Mouse (Mus musculus): ENCODE data around the gene Tspan18. TPM values are rescaled to one million over a fixed set of nuclear protein-coding genes. Genes with fewer than 3 reads are reported as not detected.
A peak's percentile ranks its signal among the peaks of the same experiment; 100 is the strongest.

The Tspan18 gene
- polyA plus RNA-seq, 1 experiment from 2014 or later = 30.2 TPM

DNA sequence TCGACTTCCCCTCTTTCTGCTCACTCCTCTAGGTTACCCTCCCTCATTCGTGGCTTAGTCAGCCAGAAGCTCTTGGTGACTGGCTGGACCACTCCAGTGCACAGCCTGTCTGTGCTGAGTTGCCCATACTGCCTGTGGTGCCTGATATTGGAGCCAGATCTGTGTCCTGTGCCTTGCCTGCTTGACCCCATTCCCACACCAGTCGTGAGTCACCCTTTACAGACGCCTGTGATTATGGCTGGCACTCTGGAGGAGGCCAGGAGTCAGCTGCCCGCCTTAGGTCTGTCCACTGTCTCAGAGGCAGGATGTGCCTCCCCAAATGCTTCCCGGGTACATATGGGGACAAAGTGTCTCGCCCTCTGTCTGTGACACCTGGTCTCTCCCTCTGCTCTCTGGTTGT is 17.0 kb upstream of the Tspan18 start:
- no peak overlapping the region for H3K4me2 ChIP-seq (ENCODE audit: low read depth, low read length)

DNA sequence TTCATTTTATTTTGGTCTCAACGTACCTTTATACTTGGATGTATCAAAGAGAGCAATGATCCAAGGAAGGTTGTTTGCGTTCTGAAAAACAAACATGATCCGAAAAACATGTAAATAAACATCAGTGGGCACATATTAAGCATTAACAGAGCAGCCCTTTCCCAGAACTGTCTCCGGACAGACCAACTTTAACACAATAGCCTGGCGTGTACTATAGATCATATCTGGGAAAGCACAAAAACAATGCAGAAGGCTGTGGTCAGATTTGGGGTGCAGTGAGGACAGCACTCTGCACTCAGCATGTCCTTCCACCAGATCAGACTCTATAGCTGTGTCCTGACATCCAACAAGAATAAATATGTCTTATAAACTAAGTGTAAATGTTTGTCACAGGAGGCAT is 12.7 kb upstream of the Tspan18 start:
- Histone ChIP-seq H3K4me1 (ENCODE audit: control insufficient read depth, insufficient read depth, low read length) (no peaks in the 10 kb centered on the region), H3K27me3 (ENCODE audit: control insufficient read depth, insufficient read depth, low read length) (no peaks in the 10 kb centered on the region), H3K27ac (ENCODE audit: low read depth, low read length) (no peak overlapping the region), H3K4me3 (ENCODE audit: low read depth, low read length) (no peak overlapping the region), H3K4me2 (ENCODE audit: low read depth, low read length) (no peak overlapping the region), H3K9me3 (ENCODE audit: control insufficient read depth, low read length) (no peaks in the 10 kb centered on the region), H3K36me3 (ENCODE audit: control insufficient read depth, insufficient read depth, low read length) (no peaks in the 10 kb centered on the region), H3K9ac (replicated peaks; ENCODE audit: low read depth, low read length) (no peak overlapping the region)
- 82% methylated on average over 5 of the region's 5 CpGs for WGBS
- ATAC-seq (ENCODE audit: low read depth) = no peak

More for the DNA sequence above, 17.0 kb upstream of the Tspan18 start:
- Histone ChIP-seq H3K4me3 (ENCODE audit: low read depth, low read length) (no peak overlapping the region), H3K36me3 (ENCODE audit: control insufficient read depth, insufficient read depth, low read length) (no peaks in the 10 kb centered on the region), H3K27me3 (ENCODE audit: control insufficient read depth, insufficient read depth, low read length) (no peaks in the 10 kb centered on the region), H3K9me3 (ENCODE audit: control insufficient read depth, low read length) (no peaks in the 10 kb centered on the region), H3K27ac (ENCODE audit: low read depth, low read length) (no peak overlapping the region), H3K4me1 (ENCODE audit: control insufficient read depth, insufficient read depth, low read length) (0 out of 2 replicates have a peak, but pooled peaks cover 3% of the 10 kb centered on the region), H3K9ac (replicated peaks; ENCODE audit: low read depth, low read length) (no peak overlapping the region)
- ATAC-seq (ENCODE audit: low read depth) = no peak
- WGBS = 70% methylated on average over 7 of the region's 7 CpGs

DNA sequence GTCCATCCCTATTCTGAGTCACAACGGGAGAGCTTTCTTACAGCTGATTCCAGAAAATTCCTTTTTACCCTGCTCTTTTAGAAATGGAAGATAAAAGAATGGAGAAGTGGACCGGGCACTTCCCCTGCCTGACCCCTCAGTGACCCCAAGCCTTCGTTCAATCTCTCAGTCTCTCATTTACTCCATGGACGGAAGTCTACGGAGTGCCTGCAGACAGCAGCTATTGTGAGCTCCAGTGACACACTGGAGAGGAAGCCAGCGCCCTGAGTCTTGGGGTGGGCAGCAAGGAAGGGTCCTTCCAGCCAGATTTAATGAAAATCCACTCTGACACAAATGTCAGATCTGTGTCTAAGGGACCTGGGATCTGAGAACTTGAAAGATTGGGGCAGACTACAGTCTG is 12.3 kb upstream of the Tspan18 start:
- H3K4me1 ChIP-seq (ENCODE audit: control insufficient read depth, insufficient read depth, low read length) = no peaks in the 10 kb centered on the region
- no peak overlapping the region for H3K9ac ChIP-seq (replicated peaks; ENCODE audit: low read depth, low read length)
- 15% methylated on average over 6 of the region's 6 CpGs for WGBS
- ATAC-seq (ENCODE audit: low read depth) = no peak
- H3K36me3 ChIP-seq (ENCODE audit: control insufficient read depth, insufficient read depth, low read length) = no peaks in the 10 kb centered on the region
- no peak overlapping the region for H3K27ac ChIP-seq (ENCODE audit: low read depth, low read length)
- H3K4me2 ChIP-seq (ENCODE audit: low read depth, low read length) = no peak overlapping the region
- H3K4me3 ChIP-seq (ENCODE audit: low read depth, low read length) = no peak overlapping the region
- no peaks in the 10 kb centered on the region for H3K9me3 ChIP-seq (ENCODE audit: control insufficient read depth, low read length)
- no peaks in the 10 kb centered on the region for H3K27me3 ChIP-seq (ENCODE audit: control insufficient read depth, insufficient read depth, low read length)

DNA sequence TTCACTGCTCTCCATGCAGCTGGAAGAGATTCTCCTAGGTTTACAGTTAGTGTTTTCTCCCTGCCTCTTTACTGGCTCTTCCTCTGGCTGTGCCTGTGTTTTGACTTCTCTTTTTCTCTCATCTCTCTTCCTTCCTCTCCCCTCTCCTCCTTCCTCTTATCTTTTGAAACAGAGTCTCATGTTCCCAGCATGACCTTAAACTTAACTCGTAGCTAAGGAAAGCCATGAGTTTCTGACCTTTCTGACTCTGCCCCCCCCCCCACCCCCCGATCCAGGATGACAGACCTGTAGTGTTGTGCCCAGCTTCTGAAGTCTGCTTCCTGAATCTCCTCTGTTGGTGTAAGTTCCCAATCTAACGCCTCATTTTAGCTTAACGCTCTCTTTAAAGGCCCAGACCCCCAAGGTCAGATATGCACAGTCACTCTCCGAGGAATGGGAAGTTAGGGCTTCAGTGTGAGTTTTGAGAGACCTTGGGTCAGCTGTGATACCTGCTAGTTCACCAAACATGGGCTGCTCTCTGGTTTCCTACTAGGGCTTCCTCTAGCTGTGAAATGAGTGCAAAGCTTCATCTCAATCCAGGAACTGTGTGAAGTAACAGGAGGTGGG is 11.5 kb upstream of the Tspan18 start:
- no peak for ATAC-seq (ENCODE audit: low read depth)
- 78% methylated on average over 5 of the region's 5 CpGs for WGBS
- no peak overlapping the region for H3K4me2 ChIP-seq (ENCODE audit: low read depth, low read length)

DNA sequence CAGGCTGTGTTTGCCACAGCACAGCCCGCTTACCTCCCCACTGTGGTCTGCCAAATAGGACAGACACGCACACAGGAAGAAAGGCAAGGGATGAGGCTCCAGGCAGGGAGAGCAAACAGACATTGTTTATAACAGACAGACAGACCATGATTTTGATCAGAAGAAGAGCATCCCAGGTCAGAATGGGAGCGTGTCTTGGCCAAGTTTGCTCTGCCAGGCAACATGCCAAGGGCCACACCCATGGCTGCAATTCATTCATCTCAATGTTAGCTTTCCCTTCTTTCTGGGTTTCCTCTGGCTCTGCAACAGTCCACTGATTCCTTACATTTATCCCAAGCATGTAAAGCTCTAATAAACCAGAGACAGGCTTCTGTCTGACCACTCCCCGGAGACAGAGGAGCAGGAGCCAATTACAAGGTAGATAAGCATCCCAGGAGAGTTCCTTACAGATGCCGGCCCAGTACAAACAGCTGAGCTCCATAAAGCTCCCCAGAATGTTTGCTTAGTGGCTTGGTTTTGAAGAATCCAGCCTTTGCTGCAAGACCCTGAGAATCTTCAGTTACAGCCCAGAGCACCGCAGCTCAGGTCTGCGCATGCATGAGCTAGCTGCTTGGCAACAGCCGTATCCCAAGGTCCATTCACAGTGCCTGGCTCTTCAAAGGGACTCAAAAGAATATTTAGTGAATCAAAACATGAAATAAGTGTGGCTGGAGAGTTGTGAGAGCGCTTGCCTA is 5.2 kb upstream of the Tspan18 start:
- Histone ChIP-seq H3K27ac (ENCODE audit: low read depth, low read length) (peak overlapping the region; percentile 16), H3K4me1 (ENCODE audit: control insufficient read depth, insufficient read depth, low read length) (peaks cover 10% of the 10 kb centered on the region; the same call in 1 of the 2 replicates), H3K36me3 (ENCODE audit: control insufficient read depth, insufficient read depth, low read length) (no peaks in the 10 kb centered on the region), H3K9ac (replicated peaks; ENCODE audit: low read depth, low read length) (0 out of 2 replicates have a peak overlapping the region, but pooled peaks have one; percentile 2), H3K4me2 (ENCODE audit: low read depth, low read length) (no peak overlapping the region), H3K4me3 (ENCODE audit: low read depth, low read length) (no peak overlapping the region), H3K27me3 (ENCODE audit: control insufficient read depth, insufficient read depth, low read length) (no peaks in the 10 kb centered on the region), H3K9me3 (ENCODE audit: control insufficient read depth, low read length) (no peaks in the 10 kb centered on the region)
- WGBS = 41% methylated on average over 9 of the region's 9 CpGs
- ATAC-seq (ENCODE audit: low read depth) = peak; percentile 36; the same call in 1 of the 2 replicates

More for the DNA sequence above, 11.5 kb upstream of the Tspan18 start:
- Histone ChIP-seq H3K4me1 (ENCODE audit: control insufficient read depth, insufficient read depth, low read length) (no peaks in the 10 kb centered on the region), H3K9ac (replicated peaks; ENCODE audit: low read depth, low read length) (no peak overlapping the region), H3K27ac (ENCODE audit: low read depth, low read length) (no peak overlapping the region), H3K27me3 (ENCODE audit: control insufficient read depth, insufficient read depth, low read length) (no peaks in the 10 kb centered on the region), H3K36me3 (ENCODE audit: control insufficient read depth, insufficient read depth, low read length) (no peaks in the 10 kb centered on the region), H3K4me3 (ENCODE audit: low read depth, low read length) (no peak overlapping the region), H3K9me3 (ENCODE audit: control insufficient read depth, low read length) (no peaks in the 10 kb centered on the region)

DNA sequence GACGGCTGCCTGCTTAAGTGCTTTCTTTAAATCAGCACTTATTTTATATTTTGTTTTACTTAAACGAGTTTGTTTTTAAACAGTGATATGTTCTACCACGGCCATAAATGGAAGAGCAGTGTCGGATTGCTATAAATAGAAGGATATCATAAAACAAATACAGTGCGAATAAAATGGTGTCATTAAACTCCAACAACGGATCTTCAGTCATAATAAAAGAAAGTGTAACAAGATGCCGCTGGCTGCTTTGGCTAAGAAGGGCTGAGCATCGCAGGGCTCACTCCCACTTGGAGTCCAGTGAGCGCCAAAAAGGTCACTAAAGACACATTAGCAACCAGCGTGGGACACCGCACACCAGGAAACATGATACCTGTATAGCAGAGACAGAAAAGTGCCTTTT is 1.7 kb upstream of the Tspan18 start:
- no peak overlapping the region for H3K4me3 ChIP-seq (ENCODE audit: low read depth, low read length)
- no peaks in the 10 kb centered on the region for H3K27me3 ChIP-seq (ENCODE audit: control insufficient read depth, insufficient read depth, low read length)
- no peak overlapping the region for H3K9ac ChIP-seq (replicated peaks; ENCODE audit: low read depth, low read length)
- 71% methylated on average over 11 of the region's 11 CpGs for WGBS
- H3K27ac ChIP-seq (ENCODE audit: low read depth, low read length) = no peak overlapping the region
- no peaks in the 10 kb centered on the region for H3K9me3 ChIP-seq (ENCODE audit: control insufficient read depth, low read length)
- no peak overlapping the region for H3K4me2 ChIP-seq (ENCODE audit: low read depth, low read length)
- no peaks in the 10 kb centered on the region for H3K36me3 ChIP-seq (ENCODE audit: control insufficient read depth, insufficient read depth, low read length)
- no peak for ATAC-seq (ENCODE audit: low read depth)
- peaks cover 27% of the 10 kb centered on the region; the same call in 1 of the 2 replicates for H3K4me1 ChIP-seq (ENCODE audit: control insufficient read depth, insufficient read depth, low read length)

DNA sequence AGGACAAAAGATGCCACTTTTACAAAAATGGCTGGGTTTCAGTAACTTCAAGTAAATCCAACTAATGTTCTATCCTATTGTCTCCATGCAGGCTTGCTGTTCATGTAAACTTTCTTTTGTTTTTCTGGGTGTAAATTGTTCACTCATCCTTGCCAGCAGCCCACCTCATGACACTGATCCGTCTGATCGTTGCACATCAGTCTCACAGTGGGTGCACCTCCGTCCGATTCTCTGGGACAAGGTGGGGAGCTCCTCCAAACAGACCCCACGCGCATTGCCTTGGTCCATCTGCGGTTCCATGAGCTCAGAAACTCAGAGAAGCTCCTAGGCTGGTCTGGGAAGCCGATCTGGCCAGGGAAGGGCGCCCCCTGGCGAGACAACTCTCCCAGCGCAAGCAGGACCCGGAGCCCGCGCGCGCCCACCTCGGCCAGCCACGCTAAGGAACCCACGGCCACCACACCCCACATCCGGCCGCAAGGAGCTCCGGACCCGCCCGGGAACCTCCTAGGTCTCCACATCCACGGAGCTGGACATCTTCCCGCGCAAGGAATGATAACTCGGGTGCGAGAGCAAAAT is 976 bp downstream of the Tspan18 start:
- Histone ChIP-seq H3K9me3 (ENCODE audit: control insufficient read depth, low read length) (no peaks in the 10 kb centered on the region), H3K27ac (ENCODE audit: low read depth, low read length) (peak overlapping the region; percentile 78), H3K27me3 (ENCODE audit: control insufficient read depth, insufficient read depth, low read length) (no peaks in the 10 kb centered on the region), H3K36me3 (ENCODE audit: control insufficient read depth, insufficient read depth, low read length) (no peaks in the 10 kb centered on the region), H3K4me3 (ENCODE audit: low read depth, low read length) (peak overlapping the region; percentile 78), H3K4me1 (ENCODE audit: control insufficient read depth, insufficient read depth, low read length) (peaks cover 35% of the 10 kb centered on the region; the same call in 1 of the 2 replicates), H3K4me2 (ENCODE audit: low read depth, low read length) (peak overlapping the region; percentile 91), H3K9ac (replicated peaks; ENCODE audit: low read depth, low read length) (peak overlapping the region; percentile 80)
- under 1% methylated on average over 27 of the region's 29 CpGs for WGBS
- ATAC-seq (ENCODE audit: low read depth) = peak; percentile 77

DNA sequence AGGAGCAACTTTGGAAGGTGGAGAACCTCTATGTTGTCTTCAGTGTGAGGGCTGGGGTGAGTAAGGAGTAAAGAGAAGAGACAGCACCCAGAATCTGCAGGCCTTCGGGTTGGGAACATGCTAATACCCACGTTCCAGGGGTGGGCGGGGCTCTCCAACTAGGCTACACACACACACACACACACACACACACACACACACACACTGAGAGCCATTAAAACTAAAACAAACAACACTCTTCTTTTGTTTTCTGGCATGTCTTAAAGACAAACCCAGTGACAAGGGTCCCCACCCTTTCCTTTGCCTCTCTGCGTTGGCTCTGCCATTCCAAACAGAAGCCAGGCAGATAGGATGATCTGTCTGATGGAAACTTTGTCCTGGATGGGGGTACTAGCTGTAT is 2.0 kb downstream of the Tspan18 start:
- no peak for ATAC-seq (ENCODE audit: low read depth)
- Histone ChIP-seq H3K9me3 (ENCODE audit: control insufficient read depth, low read length) (no peaks in the 10 kb centered on the region), H3K9ac (replicated peaks; ENCODE audit: low read depth, low read length) (no peak overlapping the region), H3K27me3 (ENCODE audit: control insufficient read depth, insufficient read depth, low read length) (no peaks in the 10 kb centered on the region), H3K4me1 (ENCODE audit: control insufficient read depth, insufficient read depth, low read length) (peaks cover 43% of the 10 kb centered on the region; the same call in 1 of the 2 replicates), H3K27ac (ENCODE audit: low read depth, low read length) (no peak overlapping the region), H3K36me3 (ENCODE audit: control insufficient read depth, insufficient read depth, low read length) (no peaks in the 10 kb centered on the region), H3K4me2 (ENCODE audit: low read depth, low read length) (peak overlapping the region; percentile 91), H3K4me3 (ENCODE audit: low read depth, low read length) (peak overlapping the region; percentile 78; the same call in 1 of the 2 replicates)
- WGBS = 57% methylated on average over 2 of the region's 4 CpGs

DNA sequence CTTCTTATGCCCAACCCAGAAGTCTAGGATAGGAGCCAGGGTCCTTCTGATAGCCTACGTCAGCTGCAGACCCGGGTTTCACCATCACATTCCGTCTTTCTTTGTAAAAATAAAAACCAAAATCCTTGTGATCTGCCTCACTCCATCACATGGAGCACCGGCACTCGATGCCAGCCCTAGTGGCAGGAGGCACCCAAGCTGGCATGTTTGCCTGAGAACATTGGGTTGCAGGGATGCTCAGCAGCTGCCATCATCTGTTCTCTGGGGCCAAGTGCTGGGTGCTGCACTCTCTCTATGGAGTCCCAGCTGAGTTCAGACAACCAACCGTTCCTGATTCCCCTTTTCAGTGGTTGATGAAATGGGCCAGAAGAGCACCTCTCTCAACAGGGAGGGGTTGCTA is 3.2 kb downstream of the Tspan18 start:
- Histone ChIP-seq H3K27me3 (ENCODE audit: control insufficient read depth, insufficient read depth, low read length) (no peaks in the 10 kb centered on the region), H3K4me2 (ENCODE audit: low read depth, low read length) (peak overlapping the region; percentile 91; the same call in 1 of the 2 replicates), H3K27ac (ENCODE audit: low read depth, low read length) (no peak overlapping the region), H3K4me3 (ENCODE audit: low read depth, low read length) (no peak overlapping the region), H3K9me3 (ENCODE audit: control insufficient read depth, low read length) (no peaks in the 10 kb centered on the region), H3K9ac (replicated peaks; ENCODE audit: low read depth, low read length) (no peak overlapping the region), H3K36me3 (ENCODE audit: control insufficient read depth, insufficient read depth, low read length) (no peaks in the 10 kb centered on the region), H3K4me1 (ENCODE audit: control insufficient read depth, insufficient read depth, low read length) (peaks cover 43% of the 10 kb centered on the region; the same call in 1 of the 2 replicates)
- WGBS = 73% methylated on average over 6 of the region's 6 CpGs
- ATAC-seq (ENCODE audit: low read depth) = no peak
